Mouse (Mus musculus) liver, postnatal 0 days (tissue): ENCODE results near the gene Pdgfra. TPM values are rescaled to one million over a fixed set of nuclear protein-coding genes. Genes with fewer than 3 reads are reported as not detected.
A peak's percentile ranks its signal among the peaks of the same experiment; 100 is the strongest.

Experiments used
- ATAC-seq: fragments of 200-750 bp; cut with Nextera tagmentation; 2 replicates; pipeline ENCODE4 v1.8.0; 2017; ENCODE audit warnings: mild to moderate bottlenecking, moderate library complexity
- DNase-seq: peaks from one replicate; pipeline ENCODE4 v3.0.0-alpha.2; 2016
- H3K27ac ChIP-seq: fragments of 300-500 bp; sonication (generic); 2 replicates; pipeline ENCODE4 v1.5.1; 2014; ENCODE audit warnings: antibody characterized with exemption, moderate library complexity, mild to moderate bottlenecking, low read depth
- H3K27me3 ChIP-seq: fragments of 300-500 bp; sonication (generic); 2 replicates; pipeline ENCODE4 v1.6.1; 2014; ENCODE audit warnings: low read length, control low read depth, mixed read lengths; ENCODE audit not compliant: insufficient read depth
- H3K36me3 ChIP-seq: fragments of 300-500 bp; sonication (generic); replicated peaks from 2 replicates; pipeline ENCODE4 v1.6.1; 2014; ENCODE audit warnings: mild to moderate bottlenecking, control low read depth, low read length, moderate library complexity, mixed read lengths; ENCODE audit not compliant: insufficient read depth
- H3K4me1 ChIP-seq: fragments of 300-500 bp; sonication (generic); 2 replicates; pipeline ENCODE4 v1.6.1; 2014; ENCODE audit warnings: antibody characterized with exemption, mild to moderate bottlenecking, control low read depth; ENCODE audit not compliant: insufficient read depth
- H3K4me2 ChIP-seq: fragments of 300-500 bp; sonication (generic); 2 replicates; pipeline ENCODE4 v1.6.1; 2014; ENCODE audit warnings: low read depth, mild to moderate bottlenecking, low read length, moderate library complexity, mixed read lengths
- H3K4me3 ChIP-seq: fragments of 300-500 bp; sonication (generic); 2 replicates; pipeline ENCODE4 v1.5.1; 2014; ENCODE audit warnings: low read depth, low read length
- H3K9ac ChIP-seq: fragments of 300-500 bp; sonication (generic); replicated peaks from 2 replicates; pipeline ENCODE4 v1.6.1; 2014; ENCODE audit warnings: mild to moderate bottlenecking, moderate library complexity
- H3K9me3 ChIP-seq: fragments of 300-500 bp; sonication (generic); 2 replicates; pipeline ENCODE4 v1.6.1; 2016; ENCODE audit warnings: mild to moderate bottlenecking, control low read depth, low read length, mixed read lengths
- CTCF ChIP-seq: sonication (generic); IDR thresholded peaks from 2 replicates; pipeline ENCODE4 v1.5.1; 2016; ENCODE audit warnings: antibody characterized with exemption, low read depth
- EP300 ChIP-seq: IDR thresholded peaks from 2 replicates; pipeline ENCODE4 v1.6.1; 2016; ENCODE audit warnings: antibody characterized with exemption, low read depth, mild to moderate bottlenecking
- WGBS: fragments of 180-500 bp; shearing (Covaris S2); extraction: QIAGEN DNeasy Blood & Tissue Kit; methylation state at CpG from one replicate; pipeline ENCODE4 v1.1.7; 2014; ENCODE audit not compliant: insufficient replicate concordance; 5-methylcytosine and 5-hydroxymethylcytosine counted together
- polyA plus RNA-seq: library from polyadenylated mRNA; unstranded; fragments of >200 nt; fragmentation: Nextera tagmentation; extraction: Ambion mirVana; gene quantifications from 2 replicates; pipeline ENCODE4 v1.2.1, GENCODE M21; 2015

Gene Pdgfra
- polyA plus RNA-seq, 1 experiment from 2014 or later, result 1.3 TPM

GRCm38 (mm10) chr5:75143092-75143491 is 9.0 kb upstream of the Pdgfra start:
- Histone ChIP-seq H3K36me3 (no peaks in the 10 kb centered on the region), H3K4me2 (peak overlapping the region; percentile 62), H3K9ac (no peak overlapping the region), H3K27me3 (peaks cover 38% of the 10 kb centered on the region), H3K4me3 (no peak overlapping the region; the same call in 1 of the 2 replicates), H3K4me1 (no peaks in the 10 kb centered on the region), H3K9me3 (no peaks in the 10 kb centered on the region), H3K27ac (no peak overlapping the region)
- WGBS, result 3% methylated on average over 14 of the region's 14 CpGs
- DNase-seq (peak; percentile 64), ATAC-seq (peak; percentile 40; the same call in 1 of the 2 replicates)
- TF ChIP-seq CTCF (peak; percentile 70), EP300 (no peak)

GRCm38 (mm10) chr5:75143767-75144166 is 8.3 kb upstream of the Pdgfra start:
- Histone ChIP-seq H3K36me3 (no peaks in the 10 kb centered on the region), H3K4me1 (no peaks in the 10 kb centered on the region), H3K9me3 (no peaks in the 10 kb centered on the region), H3K4me2 (no peak overlapping the region), H3K4me3 (no peak overlapping the region), H3K27ac (no peak overlapping the region), H3K9ac (no peak overlapping the region), H3K27me3 (peaks cover 45% of the 10 kb centered on the region)
- ATAC-seq, result no peak
- 27% methylated on average over 7 of the region's 7 CpGs for WGBS
- no peak for DNase-seq
- TF ChIP-seq EP300 (no peak), CTCF (no peak)

DNA sequence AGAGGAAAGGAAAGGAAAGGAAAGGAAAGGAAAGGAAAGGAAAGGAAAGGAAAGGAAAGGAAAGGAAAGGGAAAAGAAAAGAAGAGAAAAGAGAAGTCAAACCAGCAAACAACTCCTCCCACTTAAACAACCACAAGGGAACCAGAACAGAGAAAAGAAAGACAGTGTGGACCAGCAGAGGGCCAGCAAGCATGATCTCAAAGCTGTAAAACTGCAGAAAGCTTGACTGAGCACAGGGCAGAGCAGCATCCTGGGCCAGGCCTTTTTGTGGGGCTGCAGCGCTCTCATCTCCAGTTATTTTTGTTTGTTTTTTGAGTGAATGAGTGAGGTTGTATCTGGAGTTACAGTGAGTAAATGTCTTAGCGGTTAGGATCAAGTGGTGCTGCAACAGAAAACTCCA is 6.8 kb upstream of the Pdgfra start:
- no peaks in the 10 kb centered on the region for H3K4me1 ChIP-seq
- H3K9ac ChIP-seq, result no peak overlapping the region
- DNase-seq (no peak), ATAC-seq (no peak)
- H3K4me3 ChIP-seq, result no peak overlapping the region
- peaks cover 61% of the 10 kb centered on the region for H3K27me3 ChIP-seq
- no peak overlapping the region for H3K27ac ChIP-seq
- H3K4me2 ChIP-seq, result no peak overlapping the region
- H3K36me3 ChIP-seq, result no peaks in the 10 kb centered on the region
- no peak for TF ChIP-seq EP300
- no peak for TF ChIP-seq CTCF
- no peaks in the 10 kb centered on the region for H3K9me3 ChIP-seq
- 57% methylated on average over 2 of the region's 2 CpGs for WGBS

DNA sequence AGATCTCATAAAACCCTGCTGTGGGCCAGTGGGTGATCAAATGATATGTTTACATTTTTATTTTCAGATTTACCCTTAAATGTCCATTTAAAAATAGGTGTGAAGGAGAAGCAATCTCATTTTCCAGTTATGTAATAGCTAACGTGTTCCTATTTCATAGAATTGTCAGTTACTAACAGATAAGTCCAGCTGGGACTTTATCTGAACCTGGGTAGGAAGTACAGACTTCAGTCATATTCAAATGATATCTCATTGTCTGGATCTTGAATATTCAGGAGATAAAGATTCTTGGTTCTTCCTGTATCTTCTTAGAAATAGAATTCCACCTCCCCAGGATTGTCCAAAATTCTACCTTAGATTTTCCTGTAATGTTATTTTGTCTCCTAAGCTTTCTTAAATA is 5.6 kb upstream of the Pdgfra start:
- Histone ChIP-seq H3K4me3 (no peak overlapping the region), H3K9me3 (no peaks in the 10 kb centered on the region), H3K4me2 (no peak overlapping the region), H3K27me3 (peaks cover 72% of the 10 kb centered on the region), H3K9ac (no peak overlapping the region), H3K4me1 (peaks cover 2% of the 10 kb centered on the region; the same call in 1 of the 2 replicates), H3K36me3 (no peaks in the 10 kb centered on the region), H3K27ac (no peak overlapping the region)
- no peak for ATAC-seq
- 37% methylated on average over 1 of the region's 1 CpGs for WGBS
- no peak for DNase-seq
- TF ChIP-seq EP300 (no peak), CTCF (no peak)

- 2% methylated on average over 30 of the region's 30 CpGs for WGBS
- Histone ChIP-seq H3K4me2 (no peak overlapping the region), H3K4me3 (0 out of 2 replicates have a peak overlapping the region, but pooled peaks have one; percentile 4), H3K9ac (no peak overlapping the region), H3K36me3 (no peaks in the 10 kb centered on the region), H3K9me3 (no peaks in the 10 kb centered on the region), H3K27ac (no peak overlapping the region), H3K27me3 (peaks cover 87% of the 10 kb centered on the region), H3K4me1 (peaks cover 4% of the 10 kb centered on the region; the same call in 1 of the 2 replicates)
- TF ChIP-seq CTCF (no peak), EP300 (no peak)
- DNase-seq (no peak), ATAC-seq (no peak)
These were observed 3.6 kb upstream of the Pdgfra start for GRCm38 (mm10) chr5:75148343-75149127.

DNA sequence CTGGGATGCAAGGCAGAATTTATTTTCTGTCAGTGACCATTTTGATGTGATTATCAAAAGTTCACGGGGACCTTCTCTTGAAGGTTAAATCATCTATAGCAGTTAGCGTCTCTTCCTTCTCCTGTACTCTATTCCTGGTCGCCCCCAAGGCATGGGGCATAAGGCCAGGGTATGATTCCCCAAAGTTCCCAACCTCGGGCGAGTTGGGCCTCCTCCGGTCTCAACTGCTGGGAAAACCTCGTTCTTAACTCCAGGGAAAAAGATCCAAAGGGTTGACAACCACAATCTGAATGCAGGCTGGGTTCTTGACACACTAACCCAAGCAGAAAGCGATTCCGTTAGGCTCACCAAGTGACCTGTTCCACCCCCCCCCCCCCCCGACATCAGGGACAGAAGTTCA is 2.7 kb upstream of the Pdgfra start:
- TF ChIP-seq EP300 (no peak), CTCF (no peak)
- DNase-seq (no peak), ATAC-seq (no peak)
- H3K9ac ChIP-seq, result no peak overlapping the region
- H3K27ac ChIP-seq, result no peak overlapping the region
- peaks cover 9% of the 10 kb centered on the region; the same call in 1 of the 2 replicates for H3K4me1 ChIP-seq
- H3K4me2 ChIP-seq, result no peak overlapping the region; the same call in 1 of the 2 replicates
- H3K27me3 ChIP-seq, result peaks cover 87% of the 10 kb centered on the region
- 4% methylated on average over 10 of the region's 10 CpGs for WGBS
- no peaks in the 10 kb centered on the region for H3K36me3 ChIP-seq
- H3K9me3 ChIP-seq, result no peaks in the 10 kb centered on the region
- no peak overlapping the region for H3K4me3 ChIP-seq
